11 mouse cellular contexts compared by ENCODE assay signal in the genomic region with DNA sequence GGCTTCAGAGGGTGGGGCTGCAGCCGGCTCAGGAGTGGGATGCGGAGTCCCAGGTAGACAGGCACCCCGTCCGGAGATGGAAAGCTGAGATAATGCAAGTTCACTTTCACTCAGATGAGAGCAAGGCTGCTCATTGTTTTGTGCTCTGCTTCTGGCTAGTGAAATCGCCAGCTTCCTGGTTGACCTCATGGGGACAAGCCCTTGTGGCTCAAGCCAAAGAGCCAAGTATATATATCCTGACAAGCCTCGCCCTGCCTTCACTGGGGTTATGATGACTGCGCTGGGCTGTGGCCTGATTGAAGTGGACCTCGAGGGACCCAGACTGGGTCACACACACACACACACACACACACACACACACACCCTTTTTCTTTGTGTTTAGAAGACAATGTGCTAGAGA. TPM values are rescaled to one million over a fixed set of nuclear protein-coding genes. Genes with fewer than 3 reads are reported as not detected.
DNase-seq lines count a peak whose midpoint lies in the region; ATAC-seq and TF ChIP-seq lines count a peak whose summit lies in the region.
"Had no signal": no experiment of that assay in that cellular context is flagged by ENCODE, and none has a peak within 500 bp of the region (broad histone marks: within the 10 kb centered on the region; RNA-seq: fewer than 3 reads in every experiment).

No protein-coding gene starts in this region.

- no peaks in the 10 kb centered on the region for H3K9me3 ChIP-seq in intestine, postnatal 0 days (ENCODE audit: control insufficient read depth)
- H3K9me3 ChIP-seq in intestine, embryonic 16.5 days (ENCODE audit: control insufficient read depth, low read length) = no peaks in the 10 kb centered on the region
- no peaks in the 10 kb centered on the region for H3K9me3 ChIP-seq in midbrain, embryonic 15.5 days
- no peaks in the 10 kb centered on the region for H3K9me3 ChIP-seq in midbrain, embryonic 14.5 days (ENCODE audit: control insufficient read depth, low read length)
- no peaks in the 10 kb centered on the region for H3K9me3 ChIP-seq in hindbrain, embryonic 13.5 days
- H3K9me3 ChIP-seq in stomach, postnatal 0 days (ENCODE audit: control insufficient read depth, low read length) = no peaks in the 10 kb centered on the region
- H3K9me3 ChIP-seq: liver, embryonic 15.5 days; neural tube, embryonic 15.5 days had no signal

- no peak for TF ChIP-seq CTCF in intestine, postnatal 0 days (IDR thresholded peaks at IDR 0.05; ENCODE audit: low read depth)
- TF ChIP-seq CTCF in stomach, postnatal 0 days (IDR thresholded peaks at IDR 0.05; ENCODE audit: low read depth) = no peak

- peaks cover 37% of the 10 kb centered on the region for H3K36me3 ChIP-seq in intestine, postnatal 0 days (ENCODE audit: control insufficient read depth, insufficient read depth)
- no peaks in the 10 kb centered on the region for H3K36me3 ChIP-seq in intestine, embryonic 16.5 days (ENCODE audit: control insufficient read depth, insufficient read depth, low read length)
- 0 out of 2 replicates have a peak, but pooled peaks cover 3% of the 10 kb centered on the region for H3K36me3 ChIP-seq in midbrain, embryonic 15.5 days (replicated peaks)
- peaks cover 13% of the 10 kb centered on the region for H3K36me3 ChIP-seq in midbrain, embryonic 14.5 days (ENCODE audit: control insufficient read depth, insufficient read depth, low read length)
- H3K36me3 ChIP-seq in hindbrain, embryonic 13.5 days = peaks cover 16% of the 10 kb centered on the region
- H3K36me3 ChIP-seq in stomach, postnatal 0 days (ENCODE audit: control insufficient read depth, insufficient read depth, low read length) = peaks cover 4% of the 10 kb centered on the region; the same call in 1 of the 2 replicates

- H3K9ac ChIP-seq in intestine, postnatal 0 days (ENCODE audit: low read depth, low read length) = no peak overlapping the region
- no peak overlapping the region for H3K9ac ChIP-seq in intestine, embryonic 16.5 days (ENCODE audit: low read depth, low read length)
- H3K9ac ChIP-seq in midbrain, embryonic 15.5 days = no peak overlapping the region
- H3K9ac ChIP-seq in midbrain, embryonic 14.5 days (replicated peaks; ENCODE audit: low read length) = no peak overlapping the region
- H3K9ac ChIP-seq in hindbrain, embryonic 13.5 days = no peak overlapping the region
- no peak overlapping the region for H3K9ac ChIP-seq in stomach, postnatal 0 days (ENCODE audit: low read length)
- H3K9ac ChIP-seq: liver, embryonic 15.5 days; neural tube, embryonic 15.5 days had no signal

- H3K4me2 ChIP-seq in intestine, postnatal 0 days (replicated peaks; ENCODE audit: low read depth) = no peak overlapping the region
- no peak overlapping the region for H3K4me2 ChIP-seq in intestine, embryonic 16.5 days (ENCODE audit: low read depth, low read length)
- no peak overlapping the region for H3K4me2 ChIP-seq in midbrain, embryonic 15.5 days
- H3K4me2 ChIP-seq in midbrain, embryonic 14.5 days (ENCODE audit: low read length) = no peak overlapping the region
- no peak overlapping the region for H3K4me2 ChIP-seq in hindbrain, embryonic 13.5 days
- H3K4me2 ChIP-seq in stomach, postnatal 0 days (replicated peaks; ENCODE audit: low read depth) = no peak overlapping the region
- H3K4me2 ChIP-seq: liver, embryonic 15.5 days; neural tube, embryonic 15.5 days had no signal

- no peak overlapping the region for H3K4me3 ChIP-seq in intestine, postnatal 0 days (ENCODE audit: low read depth, low read length)
- no peak overlapping the region for H3K4me3 ChIP-seq in intestine, embryonic 16.5 days (ENCODE audit: low read length)
- no peak overlapping the region for H3K4me3 ChIP-seq in midbrain, embryonic 15.5 days
- no peak overlapping the region for H3K4me3 ChIP-seq in midbrain, embryonic 14.5 days (replicated peaks; ENCODE audit: low read depth, low read length)
- no peak overlapping the region for H3K4me3 ChIP-seq in hindbrain, embryonic 13.5 days
- H3K4me3 ChIP-seq in stomach, postnatal 0 days (ENCODE audit: low read depth, low read length) = no peak overlapping the region
- H3K4me3 ChIP-seq: liver, embryonic 15.5 days; neural tube, embryonic 15.5 days had no signal

- 56% methylated on average over 8 of the region's 8 CpGs for WGBS in intestine, postnatal 0 days
- WGBS in intestine, embryonic 16.5 days = 83% methylated on average over 8 of the region's 8 CpGs
- WGBS in midbrain, embryonic 15.5 days = 86% methylated on average over 8 of the region's 8 CpGs
- WGBS in midbrain, embryonic 14.5 days = 87% methylated on average over 8 of the region's 8 CpGs
- WGBS in hindbrain, embryonic 13.5 days = 84% methylated on average over 8 of the region's 8 CpGs
- 71% methylated on average over 8 of the region's 8 CpGs for WGBS in stomach, postnatal 0 days

- TF ChIP-seq EP300 in stomach, postnatal 0 days (optimal IDR thresholded peaks at IDR 0.05) = no peak

- no peaks in the 10 kb centered on the region for H3K27me3 ChIP-seq in intestine, postnatal 0 days (replicated peaks; ENCODE audit: control insufficient read depth, insufficient read depth, low read length)
- no peaks in the 10 kb centered on the region for H3K27me3 ChIP-seq in intestine, embryonic 16.5 days (replicated peaks; ENCODE audit: control insufficient read depth, insufficient read depth, low read length)
- H3K27me3 ChIP-seq in midbrain, embryonic 15.5 days (replicated peaks) = no peaks in the 10 kb centered on the region
- H3K27me3 ChIP-seq in midbrain, embryonic 14.5 days (ENCODE audit: control insufficient read depth, insufficient read depth, low read length) = no peaks in the 10 kb centered on the region
- H3K27me3 ChIP-seq in hindbrain, embryonic 13.5 days = no peaks in the 10 kb centered on the region
- H3K27me3 ChIP-seq in stomach, postnatal 0 days (ENCODE audit: control insufficient read depth, insufficient read depth, low read length) = no peaks in the 10 kb centered on the region
- H3K27me3 ChIP-seq: liver, embryonic 15.5 days; neural tube, embryonic 15.5 days had no signal

- peaks cover 12% of the 10 kb centered on the region for H3K4me1 ChIP-seq in intestine, postnatal 0 days (replicated peaks; ENCODE audit: control insufficient read depth, insufficient read depth, low read length)
- peaks cover 45% of the 10 kb centered on the region for H3K4me1 ChIP-seq in intestine, embryonic 16.5 days (ENCODE audit: control insufficient read depth, insufficient read depth, low read length)
- peaks cover 45% of the 10 kb centered on the region for H3K4me1 ChIP-seq in midbrain, embryonic 15.5 days
- H3K4me1 ChIP-seq in midbrain, embryonic 14.5 days (ENCODE audit: control insufficient read depth, insufficient read depth, low read length) = peaks cover 50% of the 10 kb centered on the region
- peaks cover 69% of the 10 kb centered on the region for H3K4me1 ChIP-seq in hindbrain, embryonic 13.5 days (replicated peaks)
- peaks cover 16% of the 10 kb centered on the region for H3K4me1 ChIP-seq in stomach, postnatal 0 days (replicated peaks; ENCODE audit: control insufficient read depth, insufficient read depth)

- DNase-seq in midbrain, embryonic 14.5 days = no peak
- DNase-seq in stomach, postnatal 0 days (ENCODE audit: low spot score) = peak; percentile 49
- DNase-seq in spleen, postnatal 10 days (ENCODE audit: low spot score in 2 of 2) = no peak

- H3K27ac ChIP-seq in intestine, postnatal 0 days (ENCODE audit: low read depth, low read length) = peak overlapping the region; percentile 50
- no peak overlapping the region for H3K27ac ChIP-seq in intestine, embryonic 16.5 days (ENCODE audit: low read length)
- 0 out of 2 replicates have a peak overlapping the region, but pooled peaks have one; percentile 28 for H3K27ac ChIP-seq in midbrain, embryonic 15.5 days
- no peak overlapping the region for H3K27ac ChIP-seq in midbrain, embryonic 14.5 days (replicated peaks; ENCODE audit: low read depth, low read length)
- H3K27ac ChIP-seq in hindbrain, embryonic 13.5 days = peak overlapping the region; percentile 60
- H3K27ac ChIP-seq in stomach, postnatal 0 days (replicated peaks) = no peak overlapping the region
- H3K27ac ChIP-seq: neural tube, embryonic 15.5 days had no signal

- no peak for ATAC-seq in intestine, postnatal 0 days
- ATAC-seq in intestine, embryonic 16.5 days = no peak
- ATAC-seq in midbrain, embryonic 15.5 days (replicated peaks) = no peak
- no peak for ATAC-seq in midbrain, embryonic 14.5 days (ENCODE audit: low FRiP score, low TSS enrichment)
- no peak for ATAC-seq in hindbrain, embryonic 13.5 days (ENCODE audit: low FRiP score)
- peak; percentile 64 for ATAC-seq in stomach, postnatal 0 days (ENCODE audit: low FRiP score, low TSS enrichment)
- no peak for ATAC-seq in megakaryocyte-erythroid progenitor cell, adult 5-6 weeks (replicated peaks; ENCODE audit: low FRiP score, low TSS enrichment, poor library complexity, severe bottlenecking)
- ATAC-seq: forebrain, embryonic 14.5 days had no signal

RNA-seq across cellular contexts. Expression of a gene that starts 31.2 kb away (rescaled TPM):
- 109 and 127 TPM in 2 replicates for polyA plus RNA-seq in intestine, postnatal 0 days (2015; fragmentation: Nextera tagmentation; extraction: Ambion mirVana)
- polyA plus RNA-seq in intestine, embryonic 16.5 days (2015; fragmentation: Nextera tagmentation; extraction: Ambion mirVana) = 103 and 104 TPM in 2 replicates
- polyA plus RNA-seq in midbrain, embryonic 15.5 days (2015; fragmentation: Nextera tagmentation; extraction: Ambion mirVana) = 117 and 123 TPM in 2 replicates
- 94.1 and 94.3 TPM in 2 replicates for polyA plus RNA-seq in midbrain, embryonic 14.5 days (2014; fragmentation: Nextera tagmentation; extraction: Ambion mirVana)
- 91.0 and 98.3 TPM in 2 replicates for polyA plus RNA-seq in hindbrain, embryonic 13.5 days (2015; fragmentation: Nextera tagmentation; extraction: Ambion mirVana)
- 55.3 and 66.5 TPM in 2 replicates for polyA plus RNA-seq in stomach, postnatal 0 days (2015; fragmentation: Nextera tagmentation; extraction: Ambion mirVana)
- total RNA-seq in megakaryocyte-erythroid progenitor cell, adult 5-6 weeks (2014; fragmentation: Nextera tagmentation) = 34.0 and 48.8 TPM in 2 replicates
- 19.8 and 21.3 TPM in 2 replicates for total RNA-seq in megakaryocyte-erythroid progenitor cell, adult 5-6 weeks (2017)

Comparison
In these comparisons a context has a peak if more than half of its experiments do, and no peak if none do; other contexts are left out.
1. H3K27ac ChIP-seq: peak in intestine, postnatal 0 days (single experiment), midbrain, embryonic 15.5 days (single experiment) and hindbrain, embryonic 13.5 days (single experiment); none in intestine, embryonic 16.5 days (single experiment), midbrain, embryonic 14.5 days (single experiment) and stomach, postnatal 0 days (single experiment).